Mouse (Mus musculus): ENCODE measurements around the gene Spag7.

DNA sequence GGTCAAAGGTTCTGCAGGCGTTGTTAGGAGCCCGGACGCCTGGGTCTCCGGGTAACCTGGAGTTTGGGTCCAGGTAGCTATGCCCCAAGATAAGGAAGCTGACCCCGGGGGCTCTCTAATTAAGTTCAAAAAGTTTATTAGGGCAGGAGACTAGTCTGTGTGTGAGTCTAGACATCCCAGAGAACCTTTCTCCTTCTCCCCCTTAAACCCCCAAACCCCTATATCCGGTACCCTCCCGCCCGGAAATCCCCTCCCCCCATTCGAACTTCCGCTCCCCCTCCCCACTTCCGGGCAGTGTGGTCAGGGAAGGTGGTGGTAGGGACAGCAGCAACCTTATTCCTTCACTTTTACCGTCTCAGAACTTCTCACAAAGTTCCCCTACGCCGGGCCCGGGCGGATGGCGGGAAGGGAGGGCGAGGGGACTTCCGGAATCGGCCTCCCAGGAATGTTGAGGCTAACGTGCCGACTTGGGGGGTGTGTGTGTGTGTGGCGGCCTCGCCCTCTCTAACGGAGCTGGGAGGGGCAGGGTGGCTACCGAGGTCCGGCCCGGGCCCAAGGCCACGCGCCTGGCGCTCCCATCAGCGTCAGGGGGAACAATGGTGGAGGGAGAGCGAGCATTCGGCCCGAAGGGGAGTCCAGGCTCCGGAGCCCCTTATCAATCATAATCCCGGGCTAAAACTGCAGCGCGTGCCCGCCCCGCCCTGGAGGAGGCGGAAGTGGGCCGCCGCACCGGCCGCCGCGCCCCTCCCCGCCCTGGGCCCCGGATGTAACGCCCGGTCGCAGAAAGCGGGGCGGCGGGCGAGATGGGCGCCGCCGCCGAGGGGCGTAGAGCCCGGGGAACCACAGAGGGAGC lies 15.6 kb downstream of the Spag7 start:
- TF ChIP-seq CTCF (conservative IDR thresholded peaks at IDR 0.05; ENCODE audit: low read length) (no peak), POU5F1 (IDR thresholded peaks at IDR 0.05; ENCODE audit: borderline replicate concordance, low read length) (no peak)
